Mouse (Mus musculus): ENCODE results near the gene Sept9. TPM values are rescaled to one million over a fixed set of nuclear protein-coding genes. Genes with fewer than 3 reads are reported as not detected.

The Sept9 gene
- polyA plus RNA-seq, 1 experiment, result 13.3 TPM

DNA sequence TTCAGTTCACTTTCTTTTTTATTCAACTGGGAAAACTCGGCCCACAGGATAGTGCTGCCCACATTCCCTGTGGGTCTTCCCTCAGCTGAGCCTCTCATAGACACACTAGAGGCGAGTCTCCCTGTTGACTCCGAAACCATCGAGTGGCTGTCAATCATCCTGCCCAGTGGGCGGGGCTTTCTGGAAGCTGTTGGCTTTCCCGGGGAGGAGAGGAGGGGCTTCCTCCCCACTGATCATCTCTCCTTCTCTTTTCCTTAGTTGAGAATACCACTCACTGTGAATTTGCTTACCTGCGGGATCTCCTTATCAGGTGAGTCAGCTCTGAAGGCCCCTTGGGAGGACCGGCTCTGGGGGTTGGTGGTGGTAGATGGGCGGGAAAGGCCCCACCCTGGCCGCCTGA lies 159.7 kb downstream of the Sept9 start:
- no peak for DNase-seq
- TF ChIP-seq CTCF (IDR thresholded peaks at IDR 0.05; ENCODE audit: borderline replicate concordance, insufficient read depth, low read depth, low read length) (no peak), POLR2A (IDR thresholded peaks at IDR 0.05; ENCODE audit: borderline replicate concordance, insufficient read depth, low read length) (no peak)
- WGBS, result 82% methylated on average over 10 of the region's 10 CpGs

DNA sequence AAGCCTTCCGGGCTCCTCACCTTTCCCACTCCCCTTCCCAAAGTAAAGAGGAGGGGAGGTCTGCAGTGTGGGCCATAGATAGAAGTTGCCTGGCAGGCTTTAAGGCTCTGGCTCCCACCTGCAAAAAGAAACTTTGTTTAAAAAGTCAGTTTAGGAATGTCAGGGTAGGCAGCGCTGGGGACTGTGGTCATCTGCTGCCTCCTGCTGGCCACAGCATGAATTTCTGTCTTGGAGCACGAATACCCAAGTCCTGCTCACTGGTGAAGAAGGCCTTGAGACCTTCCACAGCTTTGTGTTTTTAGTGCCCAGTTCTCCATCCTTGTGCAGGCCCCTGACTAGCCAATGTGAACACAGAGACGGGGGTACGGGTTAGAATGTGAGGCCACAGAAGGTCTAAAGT lies 160.4 kb downstream of the Sept9 start:
- no peak overlapping the region for H3K4me3 ChIP-seq (replicated peaks; ENCODE audit: insufficient read depth, low read depth, low read length)
- DNase-seq, result peak; percentile 33 to 63
- H3K4me1 ChIP-seq (ENCODE audit: control insufficient read depth, insufficient read depth, low read length), result no peaks in the 10 kb centered on the region
- H3K27ac ChIP-seq (ENCODE audit: insufficient read depth, low read length), result no peak overlapping the region
- WGBS, result 62% methylated on average over 5 of the region's 5 CpGs
- no peak for TF ChIP-seq POLR2A (IDR thresholded peaks at IDR 0.05; ENCODE audit: borderline replicate concordance, insufficient read depth, low read length)
- TF ChIP-seq CTCF (IDR thresholded peaks at IDR 0.05; ENCODE audit: borderline replicate concordance, insufficient read depth, low read depth, low read length), result peak; percentile 97
- no peaks in the 10 kb centered on the region for H3K27me3 ChIP-seq (ENCODE audit: control insufficient read depth, insufficient read depth, low read length)

More for the DNA sequence above, 159.7 kb downstream of the Sept9 start:
- Histone ChIP-seq H3K4me3 (replicated peaks; ENCODE audit: insufficient read depth, low read depth, low read length) (no peak overlapping the region), H3K27ac (ENCODE audit: insufficient read depth, low read length) (no peak overlapping the region), H3K27me3 (ENCODE audit: control insufficient read depth, insufficient read depth, low read length) (no peaks in the 10 kb centered on the region), H3K4me1 (ENCODE audit: control insufficient read depth, insufficient read depth, low read length) (no peaks in the 10 kb centered on the region)

DNA sequence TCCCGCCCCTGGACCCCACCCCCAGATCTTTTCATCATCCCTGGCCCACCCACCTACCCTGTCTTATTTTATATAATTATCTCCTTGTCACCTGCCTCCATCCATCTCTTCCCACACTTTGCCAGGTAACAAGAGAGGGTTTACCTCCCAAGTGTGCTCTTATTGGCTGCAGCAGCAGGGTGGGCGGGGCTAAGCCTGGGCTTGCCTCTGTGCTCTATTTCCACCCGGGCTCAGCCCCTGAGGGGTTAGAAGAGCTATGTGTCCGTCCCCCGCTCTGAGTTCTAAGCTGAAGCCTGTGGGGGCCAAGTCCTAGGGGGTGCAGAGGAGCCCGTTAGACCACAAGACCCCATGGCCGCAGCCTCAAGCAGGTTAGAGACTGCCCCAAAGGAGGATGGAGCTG lies 161.1 kb downstream of the Sept9 start:
- TF ChIP-seq CTCF (IDR thresholded peaks at IDR 0.05; ENCODE audit: borderline replicate concordance, insufficient read depth, low read depth, low read length), result no peak
- TF ChIP-seq POLR2A (IDR thresholded peaks at IDR 0.05; ENCODE audit: borderline replicate concordance, insufficient read depth, low read length), result no peak
- Histone ChIP-seq H3K4me3 (replicated peaks; ENCODE audit: insufficient read depth, low read depth, low read length) (no peak overlapping the region), H3K27ac (ENCODE audit: insufficient read depth, low read length) (no peak overlapping the region), H3K4me1 (ENCODE audit: control insufficient read depth, insufficient read depth, low read length) (no peaks in the 10 kb centered on the region), H3K27me3 (ENCODE audit: control insufficient read depth, insufficient read depth, low read length) (no peaks in the 10 kb centered on the region)
- whole genome bisulfite sequencing, result 84% methylated on average over 7 of the region's 7 CpGs
- no peak for DNase-seq

DNA sequence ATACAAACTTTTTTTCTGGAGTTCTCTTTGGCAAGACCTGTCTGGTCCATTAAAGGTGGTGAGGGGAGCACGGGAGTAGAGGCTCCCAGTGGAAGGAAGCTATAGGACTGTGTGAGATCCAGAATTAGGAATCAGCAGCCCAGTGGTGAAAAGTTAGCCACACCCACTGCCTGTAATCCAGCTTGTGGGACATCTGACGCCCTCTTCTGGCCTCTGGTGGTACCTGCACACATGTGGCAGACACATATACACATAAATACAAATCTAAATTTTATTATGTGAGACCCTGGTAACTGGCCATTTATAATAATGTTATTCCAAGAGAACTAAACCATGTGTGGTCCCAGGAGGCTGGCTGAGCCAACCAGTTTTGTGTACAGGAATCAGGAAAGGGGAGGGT lies 162.8 kb downstream of the Sept9 start:
- no peaks in the 10 kb centered on the region for H3K4me1 ChIP-seq (ENCODE audit: control insufficient read depth, insufficient read depth, low read length)
- DNase-seq, result no peak
- 94% methylated on average over 2 of the region's 2 CpGs for WGBS

DNA sequence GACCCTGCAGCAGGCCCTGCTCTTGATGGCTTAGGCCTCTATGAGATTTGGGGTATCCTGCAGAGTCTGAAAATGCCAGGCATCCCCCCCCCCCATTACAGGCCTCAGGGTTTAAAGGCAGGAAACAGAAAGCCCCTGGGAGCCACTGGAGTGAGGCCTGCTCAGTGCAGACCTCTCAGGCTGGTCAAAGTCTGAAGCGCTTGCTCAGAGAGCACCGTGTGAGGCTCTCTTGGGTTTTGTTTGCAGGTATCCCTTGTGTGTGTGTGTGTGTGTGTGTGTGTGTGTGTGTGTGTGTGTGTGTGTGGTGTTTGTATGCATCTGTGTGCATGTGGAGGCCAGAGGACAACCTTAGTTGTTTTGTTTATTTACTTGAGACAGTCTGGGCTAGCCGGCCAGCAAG lies 164.5 kb downstream of the Sept9 start:
- no peak for TF ChIP-seq POLR2A (IDR thresholded peaks at IDR 0.05; ENCODE audit: borderline replicate concordance, insufficient read depth, low read length)
- TF ChIP-seq CTCF (IDR thresholded peaks at IDR 0.05; ENCODE audit: borderline replicate concordance, insufficient read depth, low read depth, low read length), result no peak
- Histone ChIP-seq H3K27me3 (ENCODE audit: control insufficient read depth, insufficient read depth, low read length) (no peaks in the 10 kb centered on the region), H3K4me3 (replicated peaks; ENCODE audit: insufficient read depth, low read depth, low read length) (no peak overlapping the region), H3K4me1 (ENCODE audit: control insufficient read depth, insufficient read depth, low read length) (no peaks in the 10 kb centered on the region), H3K27ac (ENCODE audit: insufficient read depth, low read length) (no peak overlapping the region)
- no peak for DNase-seq
- WGBS, result 94% methylated on average over 3 of the region's 3 CpGs

More for the DNA sequence above, 162.8 kb downstream of the Sept9 start:
- TF ChIP-seq CTCF (IDR thresholded peaks at IDR 0.05; ENCODE audit: borderline replicate concordance, insufficient read depth, low read depth, low read length) (no peak), POLR2A (IDR thresholded peaks at IDR 0.05; ENCODE audit: borderline replicate concordance, insufficient read depth, low read length) (no peak)
- Histone ChIP-seq H3K4me3 (replicated peaks; ENCODE audit: insufficient read depth, low read depth, low read length) (no peak overlapping the region), H3K27me3 (ENCODE audit: control insufficient read depth, insufficient read depth, low read length) (no peaks in the 10 kb centered on the region), H3K27ac (ENCODE audit: insufficient read depth, low read length) (no peak overlapping the region)

DNA sequence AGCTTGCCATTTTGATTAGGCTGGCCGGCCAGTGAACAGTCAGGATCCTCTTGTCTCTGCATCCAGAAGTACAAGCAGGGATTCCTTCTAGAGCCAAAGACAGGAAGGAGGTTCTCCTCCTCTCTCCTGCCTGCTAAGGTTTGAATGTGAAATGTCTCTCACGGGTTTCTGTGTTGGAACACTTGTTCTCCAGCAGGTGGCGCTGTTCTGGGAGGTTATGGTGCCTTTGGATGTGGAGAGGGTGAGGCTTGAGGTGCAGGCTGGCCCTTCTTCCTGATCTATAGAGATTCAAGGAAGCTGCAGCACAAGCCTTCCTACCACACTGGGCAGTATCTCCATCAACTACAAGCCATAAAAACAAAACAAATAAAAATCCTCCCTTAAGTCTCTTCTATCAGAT lies 167.0 kb downstream of the Sept9 start:
- Histone ChIP-seq H3K27me3 (ENCODE audit: control insufficient read depth, insufficient read depth, low read length) (no peaks in the 10 kb centered on the region), H3K27ac (ENCODE audit: insufficient read depth, low read length) (no peak overlapping the region), H3K4me1 (ENCODE audit: control insufficient read depth, insufficient read depth, low read length) (no peaks in the 10 kb centered on the region), H3K4me3 (replicated peaks; ENCODE audit: insufficient read depth, low read depth, low read length) (no peak overlapping the region)
- WGBS, result 25% methylated on average over 3 of the region's 3 CpGs
- TF ChIP-seq CTCF (IDR thresholded peaks at IDR 0.05; ENCODE audit: borderline replicate concordance, insufficient read depth, low read depth, low read length) (peak; percentile 53; the same call in 1 of the 2 replicates), POLR2A (IDR thresholded peaks at IDR 0.05; ENCODE audit: borderline replicate concordance, insufficient read depth, low read length) (no peak)
- no peak for DNase-seq

DNA sequence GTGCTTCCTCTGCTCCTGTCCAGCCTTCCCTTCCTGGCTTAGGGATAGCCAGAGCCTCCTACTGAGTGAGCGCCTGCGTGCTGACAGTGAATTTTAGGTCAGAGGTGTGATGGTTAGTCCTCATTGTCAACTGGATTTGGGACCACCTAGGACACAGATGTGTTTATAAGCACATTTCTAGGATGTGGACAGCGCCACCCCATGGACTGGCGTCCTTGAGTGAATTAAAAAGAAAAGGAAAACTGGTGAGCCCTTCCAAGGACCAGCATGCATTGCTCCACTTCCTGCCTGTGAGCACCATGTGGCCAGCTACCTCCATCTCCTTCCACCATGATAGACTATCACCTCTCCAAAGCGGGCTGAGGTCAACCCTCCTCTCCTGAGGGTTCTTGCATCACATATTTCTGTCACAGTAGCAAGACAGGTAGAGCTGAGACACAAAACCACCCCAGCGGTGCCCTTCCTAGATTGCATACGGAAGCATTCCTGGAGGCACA lies 167.4 kb downstream of the Sept9 start:
- Histone ChIP-seq H3K27ac (ENCODE audit: insufficient read depth, low read length) (no peak overlapping the region), H3K27me3 (ENCODE audit: control insufficient read depth, insufficient read depth, low read length) (no peaks in the 10 kb centered on the region), H3K4me3 (replicated peaks; ENCODE audit: insufficient read depth, low read depth, low read length) (no peak overlapping the region), H3K4me1 (ENCODE audit: control insufficient read depth, insufficient read depth, low read length) (no peaks in the 10 kb centered on the region)
- TF ChIP-seq POLR2A (IDR thresholded peaks at IDR 0.05; ENCODE audit: borderline replicate concordance, insufficient read depth, low read length) (no peak), CTCF (IDR thresholded peaks at IDR 0.05; ENCODE audit: borderline replicate concordance, insufficient read depth, low read depth, low read length) (no peak)
- WGBS, result 83% methylated on average over 7 of the region's 7 CpGs
- no peak for DNase-seq

DNA sequence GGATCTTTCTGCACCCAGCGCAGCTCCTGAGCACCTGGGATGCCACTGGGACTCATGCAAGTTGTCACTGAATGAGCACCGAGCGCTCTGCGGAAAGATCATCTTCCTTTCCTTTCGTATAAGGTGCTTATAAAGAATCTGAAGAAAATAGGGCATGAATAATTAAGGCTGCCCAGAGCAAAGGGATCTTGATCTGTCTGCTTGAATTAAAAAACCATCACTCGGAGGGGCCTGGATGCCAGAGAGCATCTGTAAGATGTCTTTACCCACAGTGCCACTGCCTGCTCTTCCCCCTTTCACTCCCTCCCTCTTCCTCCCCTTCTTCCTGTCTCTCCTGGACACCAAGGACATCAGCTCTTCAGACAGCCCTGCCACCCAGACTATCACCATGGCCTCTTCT lies 168.5 kb downstream of the Sept9 start:
- Histone ChIP-seq H3K27ac (ENCODE audit: insufficient read depth, low read length) (no peak overlapping the region), H3K4me3 (replicated peaks; ENCODE audit: insufficient read depth, low read depth, low read length) (no peak overlapping the region), H3K4me1 (ENCODE audit: control insufficient read depth, insufficient read depth, low read length) (no peaks in the 10 kb centered on the region), H3K27me3 (ENCODE audit: control insufficient read depth, insufficient read depth, low read length) (no peaks in the 10 kb centered on the region)
- TF ChIP-seq POLR2A (IDR thresholded peaks at IDR 0.05; ENCODE audit: borderline replicate concordance, insufficient read depth, low read length) (no peak), CTCF (IDR thresholded peaks at IDR 0.05; ENCODE audit: borderline replicate concordance, insufficient read depth, low read depth, low read length) (no peak)
- no peak for DNase-seq
- 91% methylated on average over 6 of the region's 6 CpGs for WGBS

Data from cerebellum, adult 2 months (tissue).